In genomic region chr2:179974651-179975471, GRCm38 (mm10) we compare ENCODE assay signal across 8 mouse cellular contexts. TPM values are rescaled to one million over a fixed set of nuclear protein-coding genes. Genes with fewer than 3 reads are reported as not detected.
DNase-seq lines count a peak whose midpoint lies in the region; ATAC-seq lines count a peak whose summit lies in the region.

No protein-coding gene starts in this region.

- peak overlapping the region; percentile 61 for H3K9ac ChIP-seq in heart, embryonic 11.5 days (ENCODE audit: low read depth, low read length)
- peak overlapping the region; percentile 92 for H3K9ac ChIP-seq in kidney, embryonic 15.5 days

- H3K4me1 ChIP-seq in heart, embryonic 11.5 days (ENCODE audit: control insufficient read depth, insufficient read depth, low read length), result peaks cover 42% of the 10 kb centered on the region
- peaks cover 54% of the 10 kb centered on the region for H3K4me1 ChIP-seq in kidney, embryonic 15.5 days

- peak; percentile 95 for DNase-seq in heart, adult 11 months
- DNase-seq in heart, adult 8-10 months (ENCODE audit: low spot score), result no peak
- DNase-seq in cerebellum, adult 8-10 months, result peak; percentile 57
- DNase-seq in lung, postnatal 10 days, result peak; percentile 43
- DNase-seq in spleen, adult 18-20 months, result peak; percentile 25 to 37
- DNase-seq in gastrocnemius, postnatal 36 days, result no peak

- no peak overlapping the region for H3K27ac ChIP-seq in heart, embryonic 11.5 days (ENCODE audit: low read depth, low read length)
- 0 out of 2 replicates have a peak overlapping the region, but pooled peaks have one; percentile 37 for H3K27ac ChIP-seq in kidney, embryonic 15.5 days

- H3K9me3 ChIP-seq in heart, embryonic 11.5 days (replicated peaks; ENCODE audit: control insufficient read depth, low read length), result no peaks in the 10 kb centered on the region
- H3K9me3 ChIP-seq in kidney, embryonic 15.5 days (replicated peaks), result no peaks in the 10 kb centered on the region

- H3K27me3 ChIP-seq in heart, embryonic 11.5 days (ENCODE audit: control insufficient read depth, insufficient read depth, low read length), result no peaks in the 10 kb centered on the region
- H3K27me3 ChIP-seq in kidney, embryonic 15.5 days, result no peaks in the 10 kb centered on the region

- peak overlapping the region; percentile 100 for H3K4me2 ChIP-seq in heart, embryonic 11.5 days
- peak overlapping the region; percentile 97 for H3K4me2 ChIP-seq in kidney, embryonic 15.5 days

- H3K4me3 ChIP-seq in heart, embryonic 11.5 days (ENCODE audit: low read depth, low read length), result peak overlapping the region; percentile 81
- peak overlapping the region; percentile 90 for H3K4me3 ChIP-seq in kidney, embryonic 15.5 days (replicated peaks)

- H3K36me3 ChIP-seq in heart, embryonic 11.5 days (ENCODE audit: control insufficient read depth, insufficient read depth, low read length), result no peaks in the 10 kb centered on the region
- no peaks in the 10 kb centered on the region for H3K36me3 ChIP-seq in kidney, embryonic 15.5 days

- no peak for ATAC-seq in heart, embryonic 11.5 days (replicated peaks; ENCODE audit: insufficient number of reproducible peaks, low FRiP score, low TSS enrichment)
- no peak for ATAC-seq in kidney, embryonic 15.5 days (replicated peaks; ENCODE audit: low FRiP score)

- intact Hi-C loops in gastrocnemius, postnatal 36 days (cut with DNase I), result loop anchor here (5.0 to 10.0 kb wide), 3 partner anchors 53 to 280 kb away; partner anchors contain the start of genes Psma7, Rps21 and Ss18l1

- WGBS in heart, embryonic 11.5 days (ENCODE audit: insufficient replicate concordance), result 4% methylated on average over 45 of the region's 45 CpGs
- 4% methylated on average over 45 of the region's 45 CpGs for WGBS in kidney, embryonic 15.5 days

RNA-seq across cellular contexts. Expression of gene Taf4, which starts 1.6 kb away (rescaled TPM):
- 10 to 100 TPM; 13.0 to 21.5 (median 16.1) TPM for total RNA-seq in heart, adult 8-10 months (2022)
- 3.3 and 4.2 TPM in 2 replicates for polyA plus RNA-seq in heart, embryonic 11.5 days (2014; fragmentation: Nextera tagmentation; extraction: Ambion mirVana)
- polyA plus RNA-seq in kidney, embryonic 15.5 days (2015; fragmentation: Nextera tagmentation; extraction: Ambion mirVana), result 3.5 and 3.9 TPM in 2 replicates
- total RNA-seq in gastrocnemius, postnatal 36 days (2021), result 1 to 10 TPM; 6.6 to 8.3 TPM

RNA-seq across cellular contexts. Expression of gene Lsm14b, which starts 49.9 kb away (rescaled TPM):
- 10 to 100 TPM; 63.9 to 69.4 (median 67.0) TPM for total RNA-seq in heart, adult 8-10 months (2022)
- 3.9 and 4.3 TPM in 2 replicates for polyA plus RNA-seq in heart, embryonic 11.5 days (2014; fragmentation: Nextera tagmentation; extraction: Ambion mirVana)
- 9.5 and 10.1 TPM in 2 replicates for polyA plus RNA-seq in kidney, embryonic 15.5 days (2015; fragmentation: Nextera tagmentation; extraction: Ambion mirVana)
- 10 to 100 TPM; 41.4 to 45.1 TPM for total RNA-seq in gastrocnemius, postnatal 36 days (2021)

Comparison
In these comparisons a context has a peak if more than half of its experiments do, and no peak if none do; other contexts are left out.
1. DNase-seq: peak in heart, adult 11 months (single experiment), cerebellum, adult 8-10 months (single experiment), lung, postnatal 10 days (single experiment) and spleen, adult 18-20 months (2 of 2); none in heart, adult 8-10 months (single experiment) and gastrocnemius, postnatal 36 days (0 of 2).